Mouse (Mus musculus) cerebellum, postnatal 36 days (tissue): Measurements from ENCODE around the gene Unc119b.
"Not testable (repeated sequence)": the region's sequence is repeated elsewhere in the genome, so short reads cannot be mapped to it uniquely, and the experiment has no call there.

Experiments used
- DNase-seq, 2 experiments: peaks; one replicate each; pipeline ENCODE4 v3.0.0; 2021 to 2022; ENCODE audit warnings: mixed read lengths in 2 of 2

Gene Unc119b

DNA sequence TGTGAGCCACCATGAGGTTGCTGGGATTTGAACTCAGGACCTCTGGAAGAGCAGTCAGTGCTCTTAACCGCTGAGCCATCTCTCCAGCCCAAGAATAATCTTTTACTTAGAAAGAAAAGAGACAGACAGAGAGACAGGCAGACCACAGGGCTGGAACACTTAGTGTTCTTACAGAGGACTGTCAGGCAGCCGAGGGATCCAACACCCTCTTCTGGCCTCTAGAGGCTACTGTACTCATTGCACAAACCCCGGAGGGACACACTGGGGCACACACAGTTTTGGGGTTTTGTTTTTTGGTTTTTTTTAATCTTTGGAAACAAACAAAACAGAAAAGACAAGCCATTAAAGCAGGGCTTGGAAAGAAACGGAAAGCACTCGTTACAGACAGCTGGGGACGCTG is 5.4 kb downstream of the Unc119b start:
- DNase-seq = no peak

DNA sequence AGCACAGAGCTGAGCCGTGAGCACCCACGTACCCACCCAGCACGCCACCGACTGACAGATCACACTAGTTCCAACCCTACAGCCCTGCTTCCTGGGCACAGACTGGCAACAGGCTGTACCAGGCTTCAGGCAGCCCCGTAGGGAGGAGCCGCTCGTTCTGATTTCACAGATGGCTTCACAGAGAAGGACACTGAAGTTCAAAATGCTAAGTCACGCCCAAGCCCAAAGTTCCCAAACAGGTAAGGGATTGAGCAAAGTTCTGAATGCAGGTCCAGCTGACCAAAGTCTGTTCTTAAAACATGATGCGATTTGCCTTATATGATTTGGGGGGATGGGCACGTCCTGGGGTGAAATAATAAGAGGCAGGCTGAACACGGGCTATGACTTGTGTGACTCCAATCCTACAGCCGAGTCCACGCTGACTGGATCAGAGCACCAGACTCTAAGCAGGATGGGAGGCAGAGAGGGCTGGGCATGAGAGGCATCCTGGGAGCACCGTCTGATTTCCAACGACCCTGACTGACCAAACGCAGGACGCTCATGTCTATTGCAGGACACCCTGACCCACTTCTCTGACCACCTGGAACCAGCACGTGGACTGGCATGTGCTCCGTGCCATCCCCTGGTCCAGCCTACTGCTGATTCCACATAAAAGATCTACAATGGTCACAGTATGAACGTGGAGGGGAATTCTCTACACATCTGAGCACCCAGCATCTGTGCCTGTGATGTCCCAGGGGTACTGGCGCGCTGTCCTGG is 7.2 kb downstream of the Unc119b start:
- DNase-seq = peak; percentile 34 to 43

- DNase-seq = no peak
Measured at GRCm38 (mm10) chr5:115126578-115127312, 8.0 kb downstream of the Unc119b start.

GRCm38 (mm10) chr5:115125211-115125871 is 9.4 kb downstream of the Unc119b start:
- DNase-seq = peak; percentile 88 to 92

GRCm38 (mm10) chr5:115124690-115125089 is 10.1 kb downstream of the Unc119b start:
- no peak for DNase-seq

GRCm38 (mm10) chr5:115120978-115121377 is 13.8 kb downstream of the Unc119b start:
- DNase-seq = peak; percentile 60 to 65

DNA sequence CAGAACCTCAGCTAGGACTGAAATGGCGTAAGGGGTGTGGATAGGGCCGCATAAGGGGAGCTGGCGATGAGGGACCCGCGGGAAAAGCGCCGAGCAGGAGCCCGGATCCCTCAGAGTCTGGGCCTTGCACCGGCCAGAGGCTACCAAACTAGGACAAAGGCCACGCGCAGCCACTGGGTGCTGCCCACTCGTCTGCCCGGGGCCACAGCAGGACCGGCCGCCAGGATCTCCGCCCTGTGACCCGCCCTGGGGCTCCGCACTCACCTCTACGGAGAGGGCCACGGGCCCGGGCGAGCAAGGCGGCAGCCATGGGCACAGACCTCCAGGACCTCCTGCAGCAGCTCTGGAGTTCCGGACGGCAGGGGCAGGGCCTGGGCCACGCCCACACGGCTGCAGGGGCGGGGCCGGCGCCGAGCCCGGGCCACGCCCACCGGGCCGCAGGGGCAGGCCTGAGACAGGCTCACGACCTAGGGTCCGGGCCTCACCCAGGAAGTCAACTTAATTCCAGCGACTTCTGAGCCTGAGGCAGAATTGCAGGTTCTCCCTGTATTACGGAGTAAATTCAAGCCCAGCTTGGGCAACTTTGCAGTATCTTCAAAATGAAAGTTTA is 15.7 kb downstream of the Unc119b start, which contains the start of gene Acads:
Gene Acads (minus strand): TSS at position 386 of the 610 bp plus-strand sequence.
- DNase-seq = peak; percentile 48 to 57

GRCm38 (mm10) chr5:115117467-115117866 is 17.3 kb downstream of the Unc119b start:
- DNase-seq = no peak

- no peak for DNase-seq
Measured at GRCm38 (mm10) chr5:115116426-115116825, 18.3 kb downstream of the Unc119b start.

DNA sequence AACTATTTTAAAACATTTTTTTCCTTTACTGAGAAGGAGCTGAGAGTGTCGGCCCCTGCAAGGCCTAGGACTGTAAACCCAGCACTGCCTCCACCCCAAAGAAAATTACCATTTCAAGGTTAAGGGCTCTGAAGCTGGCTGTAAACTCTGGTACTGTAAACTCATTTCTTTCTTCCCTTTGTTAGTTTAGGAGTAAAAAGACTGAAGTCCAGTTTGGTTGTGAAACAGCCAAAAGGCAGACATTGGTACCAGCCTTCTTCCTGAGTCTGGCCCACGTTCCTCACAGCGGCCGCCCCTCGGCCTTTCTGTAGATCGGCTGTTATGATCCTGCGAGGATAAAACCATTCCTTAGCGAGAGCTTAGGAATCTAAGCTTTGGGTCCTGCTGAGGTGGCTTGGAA is 20.3 kb downstream of the Unc119b start:
- no peak for DNase-seq

DNA sequence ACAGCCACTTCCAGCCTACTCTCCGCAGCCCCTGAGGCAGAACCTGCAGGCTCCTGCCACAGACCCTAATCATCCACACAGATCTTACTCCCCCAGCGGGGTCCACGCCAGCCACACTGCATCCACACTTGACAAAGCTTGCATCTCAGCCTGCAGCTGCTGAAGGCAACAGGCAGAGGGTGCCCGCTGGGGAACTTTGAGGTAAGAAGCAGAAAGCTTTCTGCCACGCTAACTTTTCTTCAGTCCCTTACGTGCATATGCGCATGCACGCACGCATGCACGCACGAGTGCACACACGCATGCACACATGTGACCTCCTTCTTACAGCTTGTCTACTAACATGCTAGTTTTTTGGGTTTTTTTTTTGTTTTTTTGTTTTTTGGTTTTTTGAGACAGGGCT is 21.5 kb downstream of the Unc119b start:
- DNase-seq = no peak

DNA sequence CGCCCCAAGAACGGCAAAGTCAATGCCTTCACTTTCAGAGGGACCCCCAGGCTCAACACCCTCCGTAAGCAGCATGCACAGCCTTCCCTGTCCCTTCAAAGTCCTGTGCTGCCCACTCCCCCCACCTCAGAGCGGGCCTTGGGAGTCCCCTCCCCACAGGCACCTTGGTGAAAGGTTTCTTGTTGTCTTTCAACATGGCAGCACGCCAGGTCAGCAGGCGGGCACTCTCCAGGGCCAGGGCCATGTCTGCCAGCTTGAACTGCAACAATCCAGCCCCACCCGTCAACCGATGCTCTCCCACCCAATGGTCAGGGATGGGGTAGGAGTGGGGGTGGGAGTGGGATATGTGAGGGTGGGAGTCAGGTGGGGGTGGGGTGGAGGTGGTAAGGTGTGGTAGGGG is 23.6 kb downstream of the Unc119b start:
- DNase-seq = peak in 1 of 2 experiments; percentile 37

DNA sequence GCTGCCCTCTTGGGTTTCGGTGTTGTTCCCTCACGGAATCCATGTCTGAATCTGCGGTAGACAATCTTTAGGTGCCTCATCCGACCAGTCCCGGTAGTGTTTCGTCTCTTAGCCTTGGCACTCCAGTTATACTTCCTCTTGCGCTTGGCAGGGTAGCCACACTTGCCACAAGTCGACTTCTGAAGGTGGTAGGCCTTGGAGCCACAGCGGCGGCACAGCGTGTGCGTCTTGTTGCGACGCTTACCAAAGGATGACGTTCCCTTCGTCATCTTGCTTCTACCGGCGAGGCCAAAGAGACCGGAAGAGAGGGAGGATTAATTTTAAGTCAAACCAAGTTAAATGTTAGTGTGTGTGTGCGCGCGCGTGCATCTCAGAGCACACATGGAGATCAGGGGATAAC is 31.5 kb downstream of the Unc119b start:
- not testable (repeated sequence) for DNase-seq

DNA sequence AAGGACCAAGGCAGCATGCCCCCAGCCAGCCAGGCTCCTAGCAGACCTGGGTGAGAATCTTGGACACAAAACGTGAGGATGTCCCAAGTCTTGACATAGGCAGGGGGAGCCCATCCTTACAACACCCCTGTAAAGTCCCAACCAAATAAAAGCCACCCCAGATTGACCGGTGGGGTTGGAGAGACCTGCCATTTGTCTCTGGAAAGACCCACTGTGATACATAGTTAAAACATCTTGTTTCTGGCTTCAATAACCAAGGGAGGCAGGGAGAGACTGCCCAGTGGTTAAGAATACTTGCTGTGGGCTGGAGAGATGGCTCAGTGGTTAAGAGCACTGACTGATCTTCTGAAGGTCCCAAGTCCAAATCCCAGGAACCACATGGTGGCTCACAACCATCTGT is 32.5 kb downstream of the Unc119b start:
- no peak for DNase-seq

GRCm38 (mm10) chr5:115100473-115100872 is 34.3 kb downstream of the Unc119b start:
- no peak for DNase-seq

DNA sequence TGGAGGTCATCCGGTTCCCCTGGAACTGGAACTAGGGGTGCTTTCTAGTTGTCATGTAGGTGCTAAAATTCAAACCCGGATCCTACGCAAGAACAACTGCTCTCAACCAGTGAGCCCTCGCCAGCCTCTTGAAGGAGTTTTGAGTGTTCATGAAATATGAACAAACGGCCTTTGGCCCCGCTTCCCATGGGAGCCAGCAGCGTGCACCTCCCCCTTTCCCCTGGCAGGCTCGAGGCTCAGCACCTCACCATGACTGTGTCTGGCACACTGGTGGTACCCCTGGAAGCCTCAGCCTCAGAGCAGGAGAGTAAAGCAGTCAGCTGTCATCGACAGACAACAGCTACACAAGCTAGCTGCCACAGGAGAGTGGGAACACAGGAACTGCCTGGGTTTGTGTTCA is 34.8 kb downstream of the Unc119b start:
- DNase-seq = no peak

GRCm38 (mm10) chr5:115099530-115099929 is 35.2 kb downstream of the Unc119b start:
- no peak for DNase-seq

DNA sequence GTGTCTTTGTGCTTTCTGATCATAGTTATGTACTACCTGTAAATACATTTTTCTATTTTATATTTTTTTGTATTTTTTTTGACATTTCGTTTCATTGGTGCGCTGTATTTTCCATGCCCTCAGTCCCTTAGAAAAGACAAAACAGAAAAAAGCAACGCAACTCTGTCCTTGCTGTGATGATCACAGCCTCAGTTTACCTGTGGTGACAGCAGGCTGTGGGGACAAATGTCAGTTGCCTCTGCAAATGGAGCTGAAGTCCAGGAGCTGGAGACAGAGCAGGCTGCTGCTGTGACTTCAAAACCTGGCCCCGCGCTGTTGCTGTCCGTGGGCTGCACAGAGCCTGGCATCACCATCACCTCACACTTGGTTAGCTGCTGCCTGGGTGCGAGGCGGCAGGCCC is 36.6 kb downstream of the Unc119b start, which contains the start of gene Gm10401:
Gene Gm10401 (minus strand): TSS at position 101 of the 400 bp plus-strand sequence.
- no peak for DNase-seq

DNA sequence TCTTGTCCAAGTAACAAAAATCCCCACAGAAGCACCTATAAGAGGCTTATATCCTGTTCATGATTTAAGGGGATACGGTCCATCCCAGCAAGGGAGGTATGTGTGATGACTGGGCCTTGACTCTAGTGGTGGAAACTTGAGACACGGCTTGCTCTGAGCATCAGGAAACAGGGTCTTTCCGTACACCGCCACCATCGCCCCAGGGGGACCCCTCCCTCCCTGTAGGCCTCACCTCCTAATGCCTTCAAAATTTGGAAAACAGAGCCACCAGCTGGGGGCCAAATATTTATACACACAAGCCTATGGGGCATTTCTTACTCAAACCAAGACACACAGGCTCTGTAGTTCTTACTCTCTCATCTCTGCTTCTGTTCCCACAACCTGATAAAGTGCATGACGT is 43.0 kb downstream of the Unc119b start:
- DNase-seq = no peak

DNA sequence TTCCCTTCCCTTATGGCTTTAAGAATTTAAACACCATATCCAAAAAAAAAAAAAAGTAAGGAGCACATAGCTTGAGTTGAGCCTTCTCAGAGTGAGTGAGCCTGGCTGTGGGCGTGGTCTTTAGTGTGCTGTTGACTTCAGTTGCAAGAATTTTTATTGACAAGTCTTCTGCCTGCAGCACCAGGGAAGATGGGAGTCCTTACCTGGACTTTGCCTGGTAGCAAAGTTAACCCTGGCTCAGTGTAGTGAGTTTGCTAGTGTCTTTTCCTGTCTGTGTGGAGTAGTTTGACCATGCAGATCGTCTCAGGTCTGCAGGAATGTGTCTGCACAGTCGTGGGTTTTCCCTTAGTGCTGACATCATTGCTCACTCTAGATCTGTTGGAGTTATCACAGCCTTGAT is 43.8 kb downstream of the Unc119b start:
- no peak for DNase-seq

- DNase-seq = no peak
Measured at GRCm38 (mm10) chr5:115089592-115090268, 45.0 kb downstream of the Unc119b start.

GRCm38 (mm10) chr5:115085675-115086074 is 49.1 kb downstream of the Unc119b start:
- no peak for DNase-seq
